Mouse (Mus musculus) spleen, adult 2 months (tissue): ENCODE measurements around the gene Ehd4.

ENCODE experiments used
- CTCF ChIP-seq: fragments of 200-500 bp; IDR thresholded peaks from 2 replicates; pipeline ENCODE4 v1.5.1; 2011; ENCODE audit warnings: mild to moderate bottlenecking, inconsistent platforms; ENCODE audit not compliant: insufficient read depth, insufficient read length, insufficient replicate concordance; ENCODE audit errors: extremely low read depth
- POLR2A ChIP-seq: fragments of 200-500 bp; IDR thresholded peaks from 2 replicates; pipeline ENCODE4 v1.6.1; 2011; ENCODE audit warnings: low read depth, low read length, inconsistent platforms

- TF ChIP-seq CTCF = no peak
- no peak for TF ChIP-seq POLR2A
Measured at GRCm38 (mm10) chr2:120060651-120061050, 93.8 kb downstream of the Ehd4 start.
